Mouse (Mus musculus) embryonic facial prominence, embryonic 14.5 days (tissue): ENCODE measurements around the gene Tfdp1. TPM values are rescaled to one million over a fixed set of nuclear protein-coding genes. Genes with fewer than 3 reads are reported as not detected.

Experiments used
- ATAC-seq: fragments of 200-750 bp; cut with Nextera tagmentation; 2 replicates; pipeline ENCODE4 v1.8.0; 2017; ENCODE audit warnings: low read depth, moderate number of reproducible peaks, moderate TSS enrichment
- DNase-seq: peaks from one replicate; pipeline ENCODE4 v3.0.0-alpha.2; 2015; ENCODE audit warnings: low spot score
- H3K27ac ChIP-seq: fragments of 300-500 bp; sonication (generic); replicated peaks from 2 replicates; pipeline ENCODE4 v1.5.1; 2014; ENCODE audit warnings: low read depth, mild to moderate bottlenecking, low read length, moderate library complexity
- H3K27me3 ChIP-seq: fragments of 300-500 bp; sonication (generic); replicated peaks from 2 replicates; pipeline ENCODE4 v1.6.1; 2014; ENCODE audit warnings: low read length; ENCODE audit not compliant: control insufficient read depth, insufficient read depth
- H3K36me3 ChIP-seq: fragments of 300-500 bp; sonication (generic); 2 replicates; pipeline ENCODE4 v1.6.1; 2014; ENCODE audit warnings: low read length, mixed read lengths; ENCODE audit not compliant: control insufficient read depth, insufficient read depth
- H3K4me1 ChIP-seq: fragments of 300-500 bp; sonication (generic); 2 replicates; pipeline ENCODE4 v1.6.1; 2014; ENCODE audit warnings: antibody characterized with exemption, low read length; ENCODE audit not compliant: control insufficient read depth, insufficient read depth
- H3K4me2 ChIP-seq: fragments of 300-500 bp; sonication (generic); 2 replicates; pipeline ENCODE4 v1.6.1; 2014; ENCODE audit warnings: low read depth, mild to moderate bottlenecking, low read length, moderate library complexity, mixed read lengths
- H3K4me3 ChIP-seq: fragments of 300-500 bp; sonication (generic); 2 replicates; pipeline ENCODE4 v1.5.1; 2014; ENCODE audit warnings: low read depth, mild to moderate bottlenecking, low read length
- H3K9ac ChIP-seq: fragments of 300-500 bp; sonication (generic); 2 replicates; pipeline ENCODE4 v1.6.1; 2014; ENCODE audit warnings: low read depth, mild to moderate bottlenecking, low read length, moderate library complexity, mixed read lengths
- H3K9me3 ChIP-seq: fragments of 300-500 bp; sonication (generic); 2 replicates; pipeline ENCODE4 v1.6.1; 2016; ENCODE audit warnings: low read length; ENCODE audit not compliant: control insufficient read depth
- WGBS: fragments of 180-500 bp; shearing (Covaris S2); extraction: QIAGEN DNeasy Blood & Tissue Kit; methylation state at CpG from one replicate; pipeline ENCODE4 v1.1.7; 2014; 5-methylcytosine and 5-hydroxymethylcytosine counted together
- polyA plus RNA-seq: library from polyadenylated mRNA; unstranded; fragments of >200 nt; fragmentation: Nextera tagmentation; extraction: Ambion mirVana; gene quantifications from 2 replicates; pipeline ENCODE4 v1.2.1, GENCODE M21; 2014

Tfdp1 gene
- polyA plus RNA-seq, 1 experiment from 2014 or later, result 150 TPM

- Histone ChIP-seq H3K27ac (no peak overlapping the region), H3K9ac (peak overlapping the region; percentile 97; the same call in 1 of the 2 replicates), H3K4me2 (peak overlapping the region; percentile 75), H3K4me1 (peaks cover 6% of the 10 kb centered on the region; the same call in 1 of the 2 replicates), H3K27me3 (no peaks in the 10 kb centered on the region), H3K36me3 (peaks cover 55% of the 10 kb centered on the region), H3K4me3 (peak overlapping the region; percentile 89), H3K9me3 (no peaks in the 10 kb centered on the region)
- 81% methylated on average over 8 of the region's 8 CpGs for WGBS
- ATAC-seq (no peak), DNase-seq (no peak)
These were observed 2.1 kb downstream of the Tfdp1 start for GRCm38 (mm10) chr8:13340650-13341049.

- H3K9me3 ChIP-seq, result no peaks in the 10 kb centered on the region
- DNase-seq (no peak), ATAC-seq (no peak)
- H3K4me2 ChIP-seq, result no peak overlapping the region
- H3K9ac ChIP-seq, result no peak overlapping the region
- H3K27me3 ChIP-seq, result no peaks in the 10 kb centered on the region
- H3K4me1 ChIP-seq, result peaks cover 6% of the 10 kb centered on the region; the same call in 1 of the 2 replicates
- peaks cover 70% of the 10 kb centered on the region for H3K36me3 ChIP-seq
- H3K4me3 ChIP-seq, result no peak overlapping the region
- no peak overlapping the region for H3K27ac ChIP-seq
- 82% methylated on average over 2 of the region's 2 CpGs for WGBS
These were observed 3.8 kb downstream of the Tfdp1 start for GRCm38 (mm10) chr8:13342340-13342739.

GRCm38 (mm10) chr8:13343134-13343533, 4.6 kb downstream of the Tfdp1 start:
- DNase-seq (no peak), ATAC-seq (no peak)
- Histone ChIP-seq H3K27me3 (no peaks in the 10 kb centered on the region), H3K9ac (no peak overlapping the region), H3K9me3 (no peaks in the 10 kb centered on the region), H3K4me1 (peaks cover 6% of the 10 kb centered on the region; the same call in 1 of the 2 replicates), H3K36me3 (peaks cover 78% of the 10 kb centered on the region), H3K27ac (no peak overlapping the region), H3K4me2 (no peak overlapping the region), H3K4me3 (no peak overlapping the region)
- WGBS, result 95% methylated on average over 4 of the region's 4 CpGs

- DNase-seq (no peak), ATAC-seq (no peak)
- Histone ChIP-seq H3K4me2 (no peak overlapping the region), H3K9me3 (no peaks in the 10 kb centered on the region), H3K36me3 (peaks cover 97% of the 10 kb centered on the region), H3K27me3 (no peaks in the 10 kb centered on the region), H3K9ac (no peak overlapping the region), H3K4me1 (no peaks in the 10 kb centered on the region), H3K27ac (no peak overlapping the region), H3K4me3 (no peak overlapping the region)
- 89% methylated on average over 7 of the region's 7 CpGs for WGBS
These were observed 11.5 kb downstream of the Tfdp1 start for GRCm38 (mm10) chr8:13350052-13350451.

GRCm38 (mm10) chr8:13351593-13351992, 13.0 kb downstream of the Tfdp1 start:
- H3K36me3 ChIP-seq, result peaks cover 98% of the 10 kb centered on the region
- H3K9me3 ChIP-seq, result no peaks in the 10 kb centered on the region
- no peak overlapping the region for H3K4me2 ChIP-seq
- H3K27me3 ChIP-seq, result no peaks in the 10 kb centered on the region
- H3K4me1 ChIP-seq, result no peaks in the 10 kb centered on the region
- H3K27ac ChIP-seq, result no peak overlapping the region
- no peak overlapping the region for H3K4me3 ChIP-seq
- DNase-seq (peak; percentile 5), ATAC-seq (no peak)
- H3K9ac ChIP-seq, result no peak overlapping the region
- WGBS, result 83% methylated on average over 4 of the region's 5 CpGs

GRCm38 (mm10) chr8:13352601-13353000, 14.1 kb downstream of the Tfdp1 start:
- Histone ChIP-seq H3K27me3 (no peaks in the 10 kb centered on the region), H3K4me3 (no peak overlapping the region), H3K4me2 (no peak overlapping the region), H3K9ac (no peak overlapping the region), H3K36me3 (peaks cover 98% of the 10 kb centered on the region), H3K27ac (no peak overlapping the region), H3K9me3 (no peaks in the 10 kb centered on the region), H3K4me1 (no peaks in the 10 kb centered on the region)
- WGBS, result 83% methylated on average over 8 of the region's 8 CpGs
- DNase-seq, result no peak
- ATAC-seq, result 0 out of 2 replicates have a peak, but pooled peaks have one; percentile 37

GRCm38 (mm10) chr8:13353155-13353833, 14.7 kb downstream of the Tfdp1 start:
- H3K4me2 ChIP-seq, result no peak overlapping the region
- no peaks in the 10 kb centered on the region for H3K4me1 ChIP-seq
- 84% methylated on average over 9 of the region's 9 CpGs for WGBS
- H3K4me3 ChIP-seq, result no peak overlapping the region
- H3K36me3 ChIP-seq, result peaks cover 98% of the 10 kb centered on the region
- H3K27me3 ChIP-seq, result no peaks in the 10 kb centered on the region
- H3K9ac ChIP-seq, result no peak overlapping the region
- H3K9me3 ChIP-seq, result no peaks in the 10 kb centered on the region
- H3K27ac ChIP-seq, result no peak overlapping the region
- no peak for ATAC-seq
- DNase-seq, result no peak

GRCm38 (mm10) chr8:13353883-13354282, 15.3 kb downstream of the Tfdp1 start:
- no peaks in the 10 kb centered on the region for H3K4me1 ChIP-seq
- no peak for ATAC-seq
- H3K9me3 ChIP-seq, result no peaks in the 10 kb centered on the region
- 88% methylated on average over 4 of the region's 4 CpGs for WGBS
- no peak for DNase-seq
- H3K4me2 ChIP-seq, result no peak overlapping the region
- no peak overlapping the region for H3K9ac ChIP-seq
- H3K27me3 ChIP-seq, result no peaks in the 10 kb centered on the region
- H3K27ac ChIP-seq, result no peak overlapping the region
- peaks cover 98% of the 10 kb centered on the region for H3K36me3 ChIP-seq
- H3K4me3 ChIP-seq, result no peak overlapping the region

- H3K9me3 ChIP-seq, result no peaks in the 10 kb centered on the region
- H3K27me3 ChIP-seq, result no peaks in the 10 kb centered on the region
- peaks cover 98% of the 10 kb centered on the region for H3K36me3 ChIP-seq
- DNase-seq, result no peak
- no peak overlapping the region for H3K9ac ChIP-seq
- H3K27ac ChIP-seq, result no peak overlapping the region
- no peak overlapping the region for H3K4me3 ChIP-seq
- ATAC-seq, result no peak
- no peaks in the 10 kb centered on the region for H3K4me1 ChIP-seq
- H3K4me2 ChIP-seq, result no peak overlapping the region
- WGBS, result 86% methylated on average over 6 of the region's 6 CpGs
These were observed 17.7 kb downstream of the Tfdp1 start for GRCm38 (mm10) chr8:13356221-13356620.
